Mouse (Mus musculus) B cell, adult 2 months (primary cell): ENCODE data around the gene Gfod1.

Source experiments
- DNase-seq, 2 experiments: peaks; one replicate each; pipeline ENCODE4 v3.0.0; 2022

Gene Gfod1

DNA sequence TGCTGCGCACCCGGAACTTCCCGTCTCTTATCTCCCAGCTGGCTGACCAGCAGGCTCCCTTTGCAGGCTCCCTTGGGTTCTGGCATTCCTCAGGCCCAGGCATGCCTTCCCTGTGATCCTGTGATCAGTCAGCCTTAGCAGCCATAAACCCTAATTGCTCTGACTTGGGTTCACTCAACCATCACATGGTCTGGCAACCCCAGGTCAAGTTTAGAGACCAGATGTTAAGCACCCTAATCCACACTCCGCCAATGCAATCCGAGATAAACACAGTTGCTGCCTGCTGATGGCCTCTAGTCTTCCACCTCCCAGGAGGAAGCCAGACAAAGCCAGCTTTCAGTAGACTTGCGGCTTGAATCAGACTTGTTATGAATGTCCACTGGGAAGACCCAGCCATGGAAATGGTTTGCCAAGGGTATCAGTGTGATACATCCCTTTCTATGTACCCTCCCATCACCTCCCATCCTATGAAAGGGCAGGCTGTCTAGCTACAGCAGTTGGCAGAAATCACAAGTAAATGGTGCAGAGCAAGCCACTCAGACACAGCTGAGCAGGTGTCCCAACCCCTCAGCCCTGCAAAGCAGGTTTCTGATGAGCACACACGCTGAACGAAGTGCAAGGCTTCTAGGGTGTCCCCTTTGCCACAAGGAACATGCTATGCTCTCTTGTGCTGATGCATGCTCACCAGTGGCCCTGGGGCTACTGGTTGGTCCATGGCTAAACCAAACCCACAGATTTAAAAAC is 157.3 kb downstream of the Gfod1 start:
- no peak for DNase-seq
